Mouse (Mus musculus): ENCODE results near the gene Cacng7.

Cacng7 gene

DNA sequence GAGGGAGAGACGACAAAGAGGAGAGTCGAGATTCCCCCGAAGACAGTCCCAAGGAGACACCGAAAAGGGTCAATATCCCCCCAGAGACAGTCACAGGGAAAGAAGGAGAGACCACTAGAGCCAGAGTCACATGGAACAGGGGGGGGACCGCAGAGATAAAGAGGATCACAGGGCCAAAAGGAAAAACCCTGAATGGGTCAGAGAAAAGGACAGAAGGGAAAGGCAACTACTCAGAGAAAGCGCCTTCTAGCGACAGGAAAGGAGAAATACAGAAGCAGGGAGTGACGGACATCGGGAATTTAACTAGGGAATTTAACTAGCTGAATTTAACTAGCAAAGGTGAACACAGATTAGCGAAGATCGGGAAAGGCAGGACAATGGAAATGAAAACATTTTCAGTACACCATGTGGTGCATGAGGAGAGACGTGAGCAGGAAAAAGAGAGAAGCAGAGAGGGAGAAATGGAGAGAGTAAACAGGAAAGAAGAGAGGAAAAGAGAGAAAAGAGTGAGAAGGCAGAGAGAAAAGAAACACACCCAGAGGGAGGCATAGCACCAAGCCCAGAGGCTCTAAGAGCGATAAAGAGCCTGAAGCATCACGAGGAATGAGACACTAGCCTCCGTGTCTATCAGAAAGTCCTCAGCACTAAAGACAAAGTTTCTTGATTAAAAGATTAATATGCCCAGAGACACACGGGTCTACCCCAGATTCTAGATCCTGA, 30.0 kb upstream of the Cacng7 start:
- DNase-seq (ENCODE audit: low spot score): peak; percentile 74

DNA sequence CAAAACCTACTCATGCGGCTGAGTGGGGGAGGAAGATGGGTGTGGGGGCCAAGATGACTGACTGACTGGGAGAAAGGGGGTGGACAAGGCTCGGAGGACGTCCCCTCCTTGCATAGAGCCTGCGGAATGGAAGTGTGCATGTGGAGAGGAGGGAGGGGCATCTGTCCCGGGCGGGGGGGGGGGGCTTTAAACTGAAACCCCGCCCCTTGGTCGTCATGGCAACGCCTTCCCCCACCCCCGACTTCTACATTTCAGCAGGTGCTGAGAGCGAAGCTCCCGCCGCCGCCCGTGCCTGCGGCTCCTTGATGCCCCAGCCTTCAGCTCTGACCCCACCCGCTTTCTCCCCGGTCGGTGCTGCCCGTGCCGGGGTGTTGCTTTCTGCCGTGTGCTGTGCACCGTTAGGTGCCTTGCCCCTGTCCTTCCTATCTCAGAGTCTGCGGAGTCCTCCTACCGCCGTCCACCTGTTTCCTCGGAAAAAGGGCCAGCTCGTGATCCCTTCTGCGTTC, 29.4 kb upstream of the Cacng7 start:
- DNase-seq (ENCODE audit: low spot score): peak; percentile 30

DNA sequence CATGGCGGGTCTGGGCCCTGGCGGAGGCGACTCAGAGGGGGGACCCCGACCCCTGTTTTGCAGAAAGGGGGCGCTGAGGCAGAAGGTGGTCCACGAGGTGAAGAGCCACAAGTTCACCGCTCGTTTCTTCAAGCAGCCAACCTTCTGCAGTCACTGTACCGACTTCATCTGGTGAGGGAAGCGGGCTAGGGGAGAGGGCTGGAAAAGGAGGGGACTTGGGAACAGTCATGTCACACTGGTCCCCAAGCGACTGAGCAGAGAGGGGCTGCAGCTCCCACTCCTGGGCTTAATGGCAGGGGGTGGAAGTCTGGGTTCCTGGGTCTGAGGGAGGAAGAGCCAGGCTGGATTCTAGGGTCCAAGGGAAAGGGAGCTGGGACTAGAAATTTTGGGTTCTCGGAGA, 29.0 kb upstream of the Cacng7 start:
- DNase-seq (ENCODE audit: low spot score): no peak

GRCm38 (mm10) chr7:3304298-3304697, 28.5 kb upstream of the Cacng7 start:
- no peak for DNase-seq (ENCODE audit: low spot score)

- no peak for DNase-seq (ENCODE audit: low spot score)
Observed at GRCm38 (mm10) chr7:3306400-3306799, 26.4 kb upstream of the Cacng7 start.

DNA sequence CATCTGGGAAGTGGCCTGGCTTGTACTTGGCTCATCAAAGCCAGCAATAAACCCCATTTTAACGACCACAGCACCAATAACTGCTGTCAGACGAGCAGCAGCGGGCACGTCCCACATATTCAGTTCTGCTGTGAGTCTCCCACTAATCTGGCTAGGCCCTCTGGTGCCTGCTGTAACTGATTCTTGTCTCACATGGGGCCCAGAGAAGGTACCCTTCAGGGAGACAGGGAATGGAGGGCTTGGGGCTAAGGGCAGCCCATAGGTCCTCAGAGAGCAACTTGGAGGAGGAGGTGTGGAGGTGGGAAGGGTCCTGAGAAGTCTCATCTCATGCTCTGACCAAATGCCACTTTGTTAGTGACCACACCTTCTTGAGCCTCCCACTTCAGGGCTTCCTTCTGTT, 24.1 kb upstream of the Cacng7 start:
- no peak for DNase-seq (ENCODE audit: low spot score)

DNA sequence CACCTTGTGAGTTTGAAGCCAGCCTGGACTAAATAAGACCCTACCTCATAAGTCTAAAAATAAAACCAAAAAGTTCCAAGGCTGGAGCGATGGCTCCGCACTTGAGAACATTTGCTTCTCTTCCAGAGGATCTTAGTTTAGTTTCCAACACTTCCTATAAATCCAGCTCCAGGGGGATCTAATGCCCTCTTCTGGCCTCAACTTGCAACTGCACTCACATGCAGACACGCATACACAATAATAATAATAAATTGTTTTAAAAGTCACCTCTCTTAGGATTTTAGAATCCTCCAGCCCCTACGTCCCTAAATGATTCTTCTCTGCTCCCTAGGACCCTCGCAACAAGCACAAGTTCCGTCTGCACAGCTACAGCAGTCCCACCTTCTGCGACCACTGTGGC, 22.5 kb upstream of the Cacng7 start:
- DNase-seq (ENCODE audit: low spot score): no peak

GRCm38 (mm10) chr7:3313571-3313970, 19.2 kb upstream of the Cacng7 start:
- no peak for DNase-seq (ENCODE audit: low spot score)

GRCm38 (mm10) chr7:3314121-3314520, 18.6 kb upstream of the Cacng7 start:
- DNase-seq (ENCODE audit: low spot score): no peak

DNA sequence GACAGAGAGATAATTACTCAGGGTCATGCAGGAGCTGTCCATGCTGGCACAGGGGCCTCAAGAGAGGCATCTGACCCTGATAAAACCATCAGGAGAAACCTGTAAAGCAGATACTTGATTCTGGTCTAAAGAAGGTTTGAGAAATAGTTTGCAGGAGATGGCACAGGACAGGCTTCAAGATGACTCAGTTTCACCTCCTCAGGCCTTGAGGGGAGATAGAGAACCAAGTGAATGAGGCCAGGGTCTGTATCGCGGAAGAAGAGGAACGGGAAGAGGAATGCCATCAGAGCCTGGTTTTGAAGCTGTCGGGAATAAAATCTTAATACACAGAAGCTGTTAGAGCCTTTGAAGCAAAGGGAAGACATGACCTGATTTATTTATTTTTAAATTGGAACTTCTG, 15.1 kb upstream of the Cacng7 start:
- DNase-seq (ENCODE audit: low spot score): no peak

DNA sequence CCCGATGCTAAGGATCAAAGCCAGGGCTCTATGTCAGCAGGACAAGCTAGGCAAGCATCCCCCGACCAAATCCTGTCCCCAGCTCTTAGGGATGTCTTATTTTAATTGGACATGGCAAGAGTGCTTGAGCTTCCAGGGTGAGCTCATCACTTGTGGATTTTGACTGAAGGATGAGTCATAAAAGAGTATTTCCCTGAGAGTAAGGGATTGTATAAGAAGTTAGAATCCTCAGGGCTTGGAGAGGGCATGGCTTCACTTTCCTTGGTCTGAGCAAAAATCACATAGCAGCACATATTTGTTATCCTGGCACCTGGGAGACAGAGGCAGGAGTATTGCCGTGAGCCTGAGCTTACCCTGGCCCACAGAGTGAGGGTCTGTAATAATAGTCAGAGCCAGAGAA, 11.9 kb upstream of the Cacng7 start:
- DNase-seq (ENCODE audit: low spot score): no peak

- DNase-seq (ENCODE audit: low spot score): no peak
Observed at GRCm38 (mm10) chr7:3323826-3324225, 8.9 kb upstream of the Cacng7 start.

DNA sequence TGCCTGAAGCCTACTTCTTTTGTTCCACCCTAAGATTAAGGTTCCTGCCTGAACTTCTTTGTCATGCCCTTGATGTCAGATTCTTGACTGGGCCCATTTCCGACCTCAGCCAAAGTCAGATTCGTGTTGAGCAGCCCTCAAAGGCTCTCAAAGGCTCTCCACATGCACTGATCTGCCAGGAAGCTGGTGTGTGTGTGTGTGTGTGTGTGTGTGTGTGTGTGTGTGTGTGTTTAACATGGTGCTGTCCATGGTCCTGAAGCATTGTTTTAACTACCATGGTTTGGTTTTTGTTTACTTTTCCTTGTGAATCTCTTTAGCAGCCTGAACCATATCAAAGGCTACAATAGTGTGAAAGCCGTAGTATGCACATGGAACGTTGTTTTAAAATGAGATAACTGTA, 4.8 kb upstream of the Cacng7 start:
- DNase-seq (ENCODE audit: low spot score): peak; percentile 36

- peak; percentile 86 for DNase-seq (ENCODE audit: low spot score)
Observed at GRCm38 (mm10) chr7:3329776-3330546, 2.8 kb upstream of the Cacng7 start.

GRCm38 (mm10) chr7:3331171-3331570, 1.6 kb upstream of the Cacng7 start:
- DNase-seq (ENCODE audit: low spot score): no peak

- peak; percentile 89 for DNase-seq (ENCODE audit: low spot score)
Observed at GRCm38 (mm10) chr7:3331581-3332223, 1.1 kb upstream of the Cacng7 start.

- DNase-seq (ENCODE audit: low spot score): no peak
Observed at GRCm38 (mm10) chr7:3332224-3332615, 535 bp upstream of the Cacng7 start.

DNA sequence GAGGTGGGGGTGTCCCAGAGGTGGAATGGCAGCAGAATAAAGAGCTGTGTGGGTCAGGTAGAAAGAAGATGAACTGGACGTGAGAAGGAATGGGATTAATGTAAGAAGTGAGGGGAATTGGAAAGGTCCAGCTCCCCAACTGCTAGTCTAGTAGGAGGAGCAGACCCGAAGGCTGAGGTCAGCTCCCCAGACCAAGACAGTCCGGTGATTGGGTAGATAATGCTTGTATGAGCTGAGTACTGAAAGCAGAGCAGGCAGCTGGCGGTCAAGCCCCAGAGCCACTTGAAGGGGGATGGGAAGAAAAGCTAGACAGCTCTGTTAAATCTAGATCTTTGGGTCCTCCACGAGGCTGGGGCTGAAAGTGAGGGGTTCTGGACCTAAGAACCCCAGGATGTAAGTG, 787 bp downstream of the Cacng7 start:
- DNase-seq (ENCODE audit: low spot score): peak; percentile 43

DNA sequence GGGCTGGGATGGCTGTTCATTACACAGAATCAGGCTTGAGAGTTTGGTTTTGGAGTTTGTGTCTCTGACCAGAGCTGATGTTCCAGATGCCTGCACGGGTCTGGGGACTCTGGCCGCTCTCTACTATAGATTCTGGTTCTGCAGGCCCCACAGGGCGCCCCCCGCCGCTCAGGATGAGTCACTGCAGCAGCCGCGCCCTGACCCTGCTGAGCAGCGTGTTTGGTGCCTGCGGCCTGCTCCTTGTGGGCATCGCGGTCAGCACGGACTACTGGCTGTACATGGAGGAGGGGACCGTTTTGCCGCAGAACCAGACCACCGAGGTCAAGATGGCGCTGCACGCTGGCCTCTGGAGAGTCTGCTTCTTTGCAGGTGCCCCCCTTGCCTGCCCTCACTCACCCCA, 3.7 kb downstream of the Cacng7 start:
- DNase-seq (ENCODE audit: low spot score): no peak

GRCm38 (mm10) chr7:3338286-3338935, 5.7 kb downstream of the Cacng7 start:
- DNase-seq (ENCODE audit: low spot score): no peak

- no peak for DNase-seq (ENCODE audit: low spot score)
Observed at GRCm38 (mm10) chr7:3339010-3339409, 6.3 kb downstream of the Cacng7 start.

DNA sequence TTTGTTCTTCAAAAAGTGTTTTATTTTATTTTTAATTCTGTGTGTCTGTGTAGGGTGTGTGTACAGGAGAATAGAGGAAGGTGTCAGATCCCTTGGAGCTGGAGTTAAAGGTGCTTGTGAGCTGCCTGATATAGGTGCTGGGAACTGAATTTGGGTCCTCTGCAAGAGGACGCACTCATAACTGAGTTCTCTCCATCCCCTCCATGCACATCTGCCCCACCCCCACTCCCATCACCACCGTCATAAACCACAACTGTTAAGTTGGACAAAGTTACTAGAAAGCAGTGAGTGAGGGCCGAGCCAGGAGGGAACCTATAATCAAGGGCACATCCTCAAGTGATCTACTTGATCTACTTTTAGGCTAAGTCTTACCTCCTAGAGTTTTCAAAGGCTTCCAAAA, 11.1 kb downstream of the Cacng7 start:
- DNase-seq (ENCODE audit: low spot score): no peak

Data from embryo, embryonic 10 days (tissue).